Mouse (Mus musculus) gastrocnemius, postnatal 25 days (tissue): ENCODE results near the gene Bdh1. TPM values are rescaled to one million over a fixed set of nuclear protein-coding genes. Genes with fewer than 3 reads are reported as not detected.
"Not testable (repeated sequence)": the region's sequence is repeated elsewhere in the genome, so short reads cannot be mapped to it uniquely, and the experiment has no call there.

Source experiments
- DNase-seq: peaks from one replicate; pipeline ENCODE4 v3.0.0; 2022
- total RNA-seq, 2 experiments: library from RNA; stranded (reverse); gene quantifications; 1 replicate in 1 of 2; 2 replicates in 1 of 2; pipeline ENCODE4 v1.2.3; 2021

Gene Bdh1
- total RNA-seq, 2 experiments from 2014 or later: 4.7 to 13.8 TPM

DNA sequence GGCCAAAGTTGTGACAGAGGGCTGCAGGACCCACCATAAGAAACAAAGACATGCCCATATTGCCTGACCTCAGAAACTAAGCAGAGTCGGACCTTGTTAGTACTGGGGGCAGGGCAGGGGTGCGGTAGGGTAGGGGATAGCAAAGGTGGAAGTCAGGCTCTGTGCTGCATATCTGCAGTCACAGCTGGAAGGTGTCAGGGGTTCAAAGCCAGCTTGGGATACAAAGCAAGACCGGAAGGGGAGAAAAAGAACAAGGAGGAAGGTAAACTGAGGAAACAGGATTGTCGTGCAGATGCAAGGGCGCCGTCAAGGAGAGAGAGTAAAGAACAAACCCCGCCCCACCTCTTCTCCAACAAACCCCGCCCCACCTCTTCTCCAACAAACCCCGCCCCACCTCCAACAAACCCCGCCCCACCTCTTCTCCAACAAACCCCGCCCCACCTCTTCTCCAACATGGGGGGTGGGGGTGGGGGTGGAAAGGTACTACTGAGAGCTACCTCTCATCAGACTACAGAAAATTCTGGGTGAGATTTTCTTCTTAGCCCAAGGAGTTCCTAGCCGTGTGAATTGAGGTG is 40.1 kb downstream of the Bdh1 start:
- DNase-seq: no peak

DNA sequence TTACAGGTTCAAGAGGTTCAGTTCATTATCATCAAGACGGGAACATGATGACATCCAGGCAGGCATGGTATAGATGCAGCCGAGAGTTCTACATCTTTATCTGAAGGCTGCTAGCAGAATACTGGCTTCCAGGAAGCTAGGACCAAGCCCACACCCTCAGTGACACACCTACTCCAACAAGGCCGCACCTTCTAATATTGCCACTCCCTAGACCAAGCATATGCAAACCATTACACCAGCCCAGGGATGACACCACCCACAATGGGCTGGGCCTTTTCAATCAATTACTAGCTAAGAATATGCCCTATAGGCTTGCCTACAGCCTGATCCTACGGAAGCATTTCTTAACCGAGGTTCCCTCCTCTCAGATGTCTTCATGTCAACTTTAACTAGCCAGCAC is 42.9 kb downstream of the Bdh1 start:
- DNase-seq: no peak

DNA sequence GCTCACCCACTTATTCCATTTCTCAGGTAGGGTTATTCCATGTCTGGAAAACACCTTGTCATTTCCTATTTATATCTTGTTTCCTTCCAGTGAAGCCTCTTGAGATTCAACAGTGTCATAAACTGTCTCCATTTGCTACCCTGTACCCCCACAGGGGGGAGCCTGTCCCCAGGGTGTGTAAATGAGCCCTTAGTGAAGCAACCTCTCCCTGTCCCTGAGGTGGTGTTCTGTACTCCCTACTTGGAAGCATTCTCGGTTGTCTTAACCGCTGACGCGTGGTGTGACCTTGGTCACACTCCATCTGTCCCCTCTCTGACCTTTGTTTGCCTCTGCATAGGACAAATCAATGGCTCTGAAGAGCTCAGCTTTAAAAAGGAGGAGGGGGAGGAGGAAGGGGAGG is 43.5 kb downstream of the Bdh1 start:
- peak; percentile 51 for DNase-seq

DNA sequence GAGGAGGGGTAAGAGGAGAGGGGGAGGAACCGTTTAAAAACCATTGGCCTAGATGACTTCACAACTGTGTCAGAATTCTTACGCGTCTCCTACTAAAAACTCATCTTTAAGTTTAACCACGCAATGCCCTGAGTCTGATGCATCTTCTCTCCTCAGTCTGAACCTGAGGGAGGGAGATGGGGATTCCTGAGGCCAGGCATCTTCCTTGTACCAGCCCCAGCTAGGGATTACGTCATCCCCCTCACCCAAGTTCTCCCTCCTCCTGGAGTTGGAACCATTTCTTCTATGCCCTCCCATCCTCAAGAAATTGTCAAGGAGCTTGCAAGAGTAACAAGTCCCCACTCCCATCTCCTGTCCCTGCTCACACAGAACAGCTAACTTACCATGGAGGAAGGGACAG is 44.0 kb downstream of the Bdh1 start:
- DNase-seq: no peak

DNA sequence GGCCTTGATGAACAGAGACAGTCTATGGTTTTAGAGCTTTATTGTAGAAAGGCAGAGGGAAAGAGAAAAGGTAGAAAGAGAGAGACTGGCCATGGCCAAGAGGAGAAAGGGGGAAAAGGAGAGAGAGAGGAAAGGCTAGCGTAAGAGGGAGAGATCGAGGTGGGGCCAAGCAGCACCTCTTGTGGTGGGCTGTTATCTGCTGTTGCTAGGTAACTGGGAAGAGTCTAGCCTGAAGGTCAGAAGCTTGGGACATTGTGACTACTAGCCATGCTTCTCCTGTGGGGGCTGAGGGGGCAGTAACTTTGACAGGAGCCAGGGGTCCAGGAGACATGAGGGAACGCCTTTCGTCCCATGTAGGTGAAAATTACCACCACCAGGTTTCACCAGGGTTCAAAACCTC is 48.7 kb downstream of the Bdh1 start:
- not testable (repeated sequence) for DNase-seq

DNA sequence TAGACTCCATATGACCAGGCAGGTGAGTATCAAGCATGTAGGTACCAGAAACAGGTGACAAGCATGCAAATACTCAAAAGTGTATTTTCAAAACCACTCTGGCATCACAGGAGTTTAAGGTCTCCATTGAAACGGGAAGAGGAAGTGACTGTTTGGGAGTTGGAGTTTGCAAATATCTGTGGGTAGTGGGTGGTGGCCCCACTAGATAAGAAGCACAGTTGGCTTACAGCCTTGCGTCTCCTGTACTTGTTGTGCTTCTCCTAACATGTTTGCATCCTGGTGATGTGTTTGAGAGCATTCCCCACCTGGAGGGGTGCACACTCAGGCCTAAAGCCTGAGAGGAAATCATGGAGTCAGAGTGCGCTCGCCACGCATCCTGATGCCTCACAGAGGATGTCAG is 49.9 kb downstream of the Bdh1 start:
- DNase-seq: no peak

DNA sequence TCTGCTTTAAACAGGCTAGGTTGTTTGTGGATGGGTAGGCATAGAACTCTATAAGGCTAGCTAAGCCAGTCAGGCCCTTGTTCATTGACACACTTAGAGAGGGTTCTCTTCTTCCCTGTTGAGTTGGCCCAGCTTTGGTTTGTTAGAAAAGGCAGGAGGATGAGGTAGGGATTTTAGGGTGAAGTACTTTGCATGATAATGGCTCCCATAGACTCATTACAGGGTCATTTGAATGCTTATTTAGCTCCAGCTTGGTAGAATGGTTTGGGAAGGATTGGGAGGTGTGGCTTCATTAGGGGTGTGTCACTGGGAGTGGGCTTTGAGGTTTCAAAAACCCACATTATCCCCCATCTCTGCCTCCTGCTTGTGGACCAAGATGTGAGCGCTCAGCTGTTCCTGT is 51.1 kb downstream of the Bdh1 start:
- DNase-seq: no peak

DNA sequence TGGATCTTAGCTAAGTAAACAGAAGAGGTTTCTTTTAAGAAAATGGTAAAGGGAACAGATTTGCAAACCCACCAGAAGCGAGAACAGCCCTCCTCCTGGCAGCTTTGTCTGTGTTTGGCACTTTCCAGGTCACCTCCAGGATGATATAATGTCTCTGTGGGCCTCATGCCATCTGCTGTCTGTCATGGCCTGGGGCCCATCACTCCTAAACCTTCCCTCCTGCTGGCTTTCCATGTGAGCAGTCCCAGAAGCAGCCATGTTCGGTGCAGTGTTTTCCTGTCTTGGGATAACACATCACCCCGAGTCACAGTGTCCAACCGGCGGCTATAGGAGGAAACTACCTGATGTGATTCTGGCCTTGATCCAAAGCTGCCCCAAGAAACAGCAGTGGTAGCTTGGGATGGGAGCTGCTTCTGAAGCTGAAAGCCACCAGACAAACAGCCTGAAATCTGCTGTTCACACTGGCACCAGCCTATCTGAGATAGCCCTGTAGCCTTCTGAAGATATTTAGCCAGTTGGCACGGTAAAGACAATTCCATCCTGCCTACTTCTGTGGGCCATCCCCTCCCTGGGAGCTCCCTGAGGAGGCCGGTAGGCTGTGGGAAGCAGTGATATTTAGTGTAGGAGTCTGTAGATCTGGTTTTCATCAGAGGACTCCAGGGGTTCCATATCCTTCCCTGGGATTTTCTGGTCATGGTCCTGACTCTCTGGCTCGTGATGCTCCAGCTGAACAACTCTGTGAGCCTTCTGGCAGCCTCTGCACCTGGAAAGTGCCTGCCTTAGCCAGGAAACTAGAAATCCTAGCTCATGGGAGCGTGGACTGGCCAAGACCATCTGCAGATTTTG is 53.3 kb downstream of the Bdh1 start:
- peak; percentile 65 for DNase-seq

DNA sequence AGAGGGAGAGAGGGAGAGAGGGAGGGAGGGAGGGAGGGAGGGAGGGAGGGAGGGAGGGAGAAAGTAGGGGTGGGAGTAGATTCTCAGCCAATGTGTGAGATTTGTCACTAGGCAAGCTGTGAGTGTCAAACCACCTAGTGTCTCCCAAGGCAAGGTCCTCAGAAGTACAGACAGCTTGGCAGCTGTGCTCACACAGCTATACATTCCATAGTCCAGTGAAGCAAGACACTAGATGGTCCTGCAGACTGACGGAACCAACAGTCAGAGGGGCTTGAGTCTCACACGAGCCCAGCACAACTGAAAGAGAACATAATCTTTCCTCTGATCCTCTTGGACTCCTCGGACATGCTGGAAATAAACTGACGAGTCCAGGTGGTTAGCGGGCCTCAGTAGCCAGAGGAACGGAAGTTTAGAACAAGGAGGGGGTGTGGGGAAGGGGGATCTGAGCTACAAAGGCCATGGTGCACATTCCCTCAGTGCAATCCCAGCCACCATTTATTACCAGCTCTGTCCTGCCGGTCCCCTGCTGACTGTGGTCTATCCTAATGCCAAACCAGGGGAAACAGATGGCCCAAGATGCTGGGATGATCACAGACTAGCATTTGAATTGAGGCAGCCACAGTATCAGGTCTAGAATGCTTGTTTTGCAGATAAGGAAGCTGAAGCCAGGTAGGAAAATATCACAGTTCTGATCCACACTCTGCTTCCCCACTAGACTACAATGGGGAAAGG is 55.0 kb downstream of the Bdh1 start:
- no peak for DNase-seq

DNA sequence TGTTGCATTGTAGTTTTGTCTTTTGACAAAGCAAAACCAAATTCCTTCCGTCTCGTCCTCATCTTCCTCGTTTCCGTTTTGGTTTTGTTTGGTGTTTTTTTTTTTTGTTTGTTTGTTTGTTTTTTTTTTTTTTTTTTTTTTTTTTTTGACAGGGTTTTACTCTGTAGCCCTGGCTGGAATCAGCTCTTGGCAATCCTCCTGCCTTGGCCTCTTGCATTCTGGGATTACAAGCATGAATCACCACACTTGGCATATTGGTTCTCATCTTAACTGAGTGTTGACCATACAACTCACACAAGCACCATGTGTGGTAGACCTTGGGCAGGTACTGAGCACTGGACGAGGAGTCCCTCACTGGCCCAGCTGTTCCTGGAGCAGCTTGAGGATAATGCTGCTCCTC is 63.3 kb downstream of the Bdh1 start:
- DNase-seq: no peak

DNA sequence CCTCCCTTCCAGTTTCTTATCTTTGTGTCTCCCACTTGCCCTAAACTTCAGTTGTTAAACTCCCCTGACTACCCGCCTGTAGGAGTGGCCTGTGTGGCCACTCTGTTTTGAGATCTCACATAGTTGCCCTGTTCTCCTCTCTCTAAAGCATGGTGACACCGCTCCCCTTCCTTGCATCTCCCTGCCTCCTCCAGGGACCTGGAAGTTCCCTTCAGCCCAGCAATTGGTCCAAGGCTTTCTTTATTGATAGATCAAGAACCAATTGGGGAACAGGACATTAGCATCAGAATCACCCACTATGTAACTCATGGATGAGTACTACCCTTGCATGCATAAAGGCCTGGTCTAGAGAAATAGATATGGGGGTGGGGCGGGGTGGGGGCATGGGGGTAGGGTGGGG is 65.2 kb downstream of the Bdh1 start:
- no peak for DNase-seq

DNA sequence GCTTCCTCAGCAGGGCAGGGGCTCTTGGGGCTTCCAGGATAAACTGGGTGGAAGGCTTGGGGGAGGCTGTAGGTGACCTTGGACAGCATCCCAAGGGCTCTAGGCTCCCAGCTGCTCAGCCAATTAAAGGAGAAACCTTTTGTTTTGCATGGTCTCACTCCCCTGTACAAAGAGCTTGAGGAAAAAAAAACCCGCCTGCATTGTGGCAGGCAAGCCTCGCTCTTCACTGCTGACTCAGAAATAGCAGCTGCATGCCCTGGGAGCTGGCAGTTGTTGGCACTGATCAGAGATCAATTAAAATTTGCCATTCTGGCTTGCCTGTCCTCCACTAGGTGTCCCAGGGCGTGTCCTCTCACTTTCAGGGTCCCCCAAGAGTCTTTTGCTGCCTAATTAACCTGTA is 67.0 kb downstream of the Bdh1 start:
- no peak for DNase-seq

DNA sequence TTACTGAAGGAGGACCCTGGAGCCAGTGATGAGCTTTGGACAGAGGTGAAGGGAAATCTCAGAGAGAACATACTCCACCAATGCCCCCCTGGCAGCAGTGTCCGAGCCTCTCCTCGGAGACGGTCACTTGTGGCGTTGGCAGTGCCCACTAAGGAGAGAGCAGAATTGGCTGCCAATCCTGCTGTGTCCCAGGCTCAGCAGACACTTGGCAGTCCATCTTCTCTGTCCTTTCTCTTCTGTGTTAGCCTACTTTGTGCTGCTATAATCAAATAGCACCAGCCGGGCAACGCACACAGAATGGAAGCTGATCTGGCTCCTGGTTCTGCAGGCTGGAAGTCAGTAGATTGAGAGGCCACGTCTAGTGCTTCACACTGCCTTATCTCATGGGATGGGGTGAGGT is 68.9 kb downstream of the Bdh1 start:
- no peak for DNase-seq

DNA sequence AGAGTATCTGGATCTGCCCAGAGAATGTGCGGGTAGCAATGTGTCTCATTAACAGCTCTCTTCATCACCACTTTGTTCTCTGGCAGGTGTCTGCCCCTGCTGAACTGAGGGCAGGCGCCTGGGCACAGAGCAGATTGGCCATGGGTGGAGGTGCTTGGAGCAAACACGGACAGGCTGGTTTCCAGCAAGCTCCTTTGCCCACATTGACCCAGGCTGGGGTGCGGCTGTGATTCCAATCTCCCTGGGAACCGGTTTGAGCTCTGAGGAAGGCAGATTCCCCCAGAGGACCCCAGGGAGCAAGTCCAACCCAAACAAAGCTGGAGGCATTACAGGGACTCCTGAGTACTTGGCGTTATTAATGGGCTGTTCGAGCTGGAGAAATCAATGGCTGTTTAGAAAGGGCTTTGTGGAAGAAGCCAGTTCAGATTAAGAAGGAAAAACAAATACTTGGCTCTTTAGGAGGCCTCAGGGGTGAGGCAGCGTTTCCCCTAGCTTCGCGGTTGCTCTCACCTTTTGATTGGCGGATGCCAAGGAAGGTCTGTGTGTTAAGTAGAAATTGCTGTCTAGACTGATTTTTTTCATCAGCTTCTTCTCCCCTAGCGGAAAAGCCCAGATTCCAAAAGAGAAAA is 71.0 kb downstream of the Bdh1 start:
- DNase-seq: peak; percentile 13

DNA sequence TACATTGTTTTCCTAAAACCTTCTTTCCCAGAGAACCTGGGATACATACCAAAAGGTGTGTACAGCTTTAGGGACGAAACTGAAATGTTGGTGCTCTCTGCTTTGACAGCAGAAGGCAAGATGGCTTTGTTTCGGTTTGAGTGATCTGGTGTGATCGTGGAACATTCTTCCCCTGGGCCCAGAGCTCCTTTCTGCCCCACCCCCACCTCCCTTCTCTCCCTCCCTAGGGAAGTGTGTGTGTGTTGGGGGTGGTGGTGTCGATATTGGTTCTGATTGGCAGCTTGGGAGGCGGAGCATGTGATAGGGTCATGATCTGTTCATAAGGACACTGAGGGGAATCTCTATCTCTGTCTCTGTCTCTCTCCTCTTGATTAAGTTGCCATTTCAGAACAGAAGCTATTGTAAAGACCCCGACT is 71.5 kb downstream of the Bdh1 start:
- DNase-seq: no peak

DNA sequence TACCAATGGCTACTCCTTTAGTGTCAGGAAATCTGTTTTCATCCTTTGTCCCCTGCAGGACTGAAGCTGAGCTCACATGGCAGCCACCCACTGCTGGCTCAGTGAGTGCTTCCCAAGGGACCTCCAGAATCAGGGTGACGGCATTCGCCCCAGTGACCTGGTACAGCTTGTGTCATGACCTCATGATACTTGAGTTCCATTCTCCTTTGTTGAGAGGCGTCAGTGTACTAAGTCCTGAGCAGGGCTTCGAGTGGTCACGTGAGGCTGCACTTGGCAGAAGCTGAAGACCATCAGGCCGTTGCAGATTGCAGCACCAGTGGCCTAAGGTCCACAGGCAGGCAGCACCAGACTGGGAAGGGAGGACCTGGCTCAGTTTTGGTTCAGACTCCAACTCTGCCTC is 71.9 kb downstream of the Bdh1 start:
- DNase-seq: peak; percentile 39

DNA sequence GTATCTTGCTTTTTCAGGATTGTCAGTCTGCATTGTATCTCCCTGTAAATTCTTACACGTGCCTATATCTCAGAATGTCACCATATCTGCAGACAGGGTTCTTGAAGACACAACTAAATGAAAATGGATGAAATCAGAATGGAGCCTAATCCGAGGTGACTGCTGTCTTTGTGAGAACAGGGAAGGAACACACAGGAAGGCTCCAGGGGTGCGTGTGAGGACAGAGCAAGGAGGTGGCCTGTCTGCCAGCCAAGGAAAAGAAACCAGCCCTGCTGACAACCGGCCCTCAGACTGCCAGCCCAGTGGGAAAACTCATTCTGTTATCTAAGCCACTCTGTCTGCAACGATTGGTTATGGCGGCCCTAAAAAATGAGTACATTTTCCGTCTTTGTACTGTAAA is 73.3 kb downstream of the Bdh1 start:
- no peak for DNase-seq

DNA sequence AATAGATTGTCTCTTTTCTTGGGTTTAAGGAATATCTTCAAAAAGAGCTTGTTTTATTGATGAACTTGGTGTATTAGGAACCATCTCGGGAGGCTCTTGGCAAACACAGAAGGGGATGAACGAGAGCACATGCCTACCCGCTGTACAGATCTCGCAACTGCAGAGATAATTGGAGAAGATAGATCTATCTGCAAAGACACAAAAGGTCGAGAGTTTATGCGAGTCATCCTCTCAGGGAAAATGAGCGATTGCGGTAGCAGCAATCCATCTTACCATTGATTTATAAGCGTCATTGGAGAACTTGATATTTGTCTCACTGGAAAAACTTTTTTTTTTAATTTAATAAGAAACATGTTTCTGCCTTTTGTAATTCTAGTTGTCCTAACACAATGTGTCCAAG is 73.7 kb downstream of the Bdh1 start:
- DNase-seq: no peak

DNA sequence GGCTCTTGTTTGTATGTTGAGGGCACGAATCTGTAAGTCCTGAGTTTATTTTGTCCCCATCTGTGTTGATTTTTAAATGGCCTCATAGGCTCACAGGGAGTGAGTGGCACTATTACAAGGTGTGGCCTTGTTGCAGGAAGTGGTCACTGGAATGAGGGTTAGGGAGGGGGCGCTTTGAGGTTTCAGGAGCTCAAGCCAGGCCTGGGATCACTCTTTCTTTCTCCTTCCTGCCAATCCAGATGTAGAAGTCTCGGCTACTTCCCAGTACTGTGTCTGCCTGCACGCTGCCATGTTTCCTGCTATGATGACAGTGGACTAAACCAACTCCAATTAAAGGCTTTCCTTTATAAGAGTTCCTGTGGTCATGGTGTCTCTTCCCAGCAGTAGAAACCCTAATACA is 76.3 kb downstream of the Bdh1 start:
- DNase-seq: no peak

DNA sequence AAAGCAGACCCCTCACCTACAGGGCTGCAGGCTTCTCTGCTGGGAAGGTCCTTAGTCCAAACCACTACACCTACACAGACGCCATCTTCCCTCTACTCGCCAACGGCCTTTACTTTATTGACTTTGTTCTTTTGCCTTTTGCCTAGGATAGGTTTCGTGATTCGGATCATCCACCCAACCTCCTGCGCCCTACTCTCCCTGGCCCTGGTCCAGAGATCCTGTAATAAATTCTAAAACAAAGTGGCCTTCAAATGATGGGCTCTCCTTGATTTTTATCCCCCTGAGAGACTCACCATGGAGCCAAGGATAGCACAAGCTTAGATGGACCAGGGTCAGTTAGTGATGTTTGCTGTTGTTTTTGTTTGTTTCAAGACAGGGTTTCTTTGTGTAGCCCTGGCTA is 76.9 kb downstream of the Bdh1 start:
- no peak for DNase-seq

DNA sequence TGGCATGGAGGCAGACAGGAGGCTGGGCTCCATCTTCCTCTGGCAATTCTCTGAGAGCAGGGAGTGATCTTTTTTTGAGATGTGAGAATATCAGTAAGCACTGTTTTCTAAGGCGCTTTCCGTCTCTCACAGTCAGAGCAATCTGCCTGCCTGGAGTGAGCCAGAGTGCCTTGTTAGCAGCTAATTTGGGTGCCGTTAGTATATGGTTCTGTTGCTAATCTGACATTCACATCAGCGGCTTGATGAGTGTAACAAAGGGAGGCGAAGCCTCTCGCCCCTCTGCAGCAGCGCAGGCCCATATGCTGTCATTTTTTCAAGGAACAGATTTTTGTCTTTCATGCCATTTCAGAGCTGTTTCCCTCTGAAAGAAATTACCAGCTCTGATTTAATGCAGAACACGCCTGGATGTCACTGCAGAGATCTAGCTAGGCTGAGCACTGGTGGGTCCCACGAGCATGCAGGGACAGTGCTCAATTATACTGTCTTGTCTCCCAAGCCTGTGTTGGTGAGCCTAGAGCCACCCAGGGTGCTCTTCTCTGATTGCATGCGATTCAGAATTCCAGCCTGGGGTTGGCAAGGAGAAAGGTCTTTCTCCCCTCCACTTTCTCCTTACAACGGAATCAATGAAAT is 77.7 kb downstream of the Bdh1 start:
- no peak for DNase-seq

DNA sequence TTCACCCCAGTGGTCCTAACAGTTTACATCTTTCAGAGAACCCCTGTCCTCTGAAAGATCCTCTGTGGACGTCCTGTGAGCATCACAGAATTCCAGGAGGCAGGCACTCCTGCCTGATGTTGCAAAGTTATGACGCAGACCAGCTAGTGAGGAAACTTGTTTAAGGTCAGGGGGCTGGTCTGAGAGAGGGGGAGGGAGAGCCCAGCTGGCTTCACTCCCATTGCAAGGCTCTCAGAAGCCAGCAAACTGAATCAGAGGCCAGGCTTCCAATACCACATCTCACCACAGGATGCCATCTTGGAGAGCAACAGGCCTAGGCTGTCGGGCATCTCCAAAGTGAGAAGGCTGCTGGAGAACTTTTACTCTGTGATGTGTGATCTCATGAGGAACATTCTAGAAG is 78.5 kb downstream of the Bdh1 start:
- DNase-seq: no peak
